Mouse (Mus musculus) hindbrain, embryonic 11.5 days (tissue): ENCODE data around the gene Lhfp. TPM values are rescaled to one million over a fixed set of nuclear protein-coding genes. Genes with fewer than 3 reads are reported as not detected.

Source experiments
- ATAC-seq: fragments of 200-750 bp; cut with Nextera tagmentation; 2 replicates; pipeline ENCODE4 v1.8.0; 2017; ENCODE audit warnings: mild to moderate bottlenecking, moderate TSS enrichment, moderate library complexity; ENCODE audit not compliant: low FRiP score
- DNase-seq: peaks from one replicate; pipeline ENCODE4 v3.0.0-alpha.2; 2015; ENCODE audit warnings: low spot score
- H3K27ac ChIP-seq: fragments of 300-500 bp; sonication (generic); 2 replicates; pipeline ENCODE4 v1.5.1; 2014; ENCODE audit warnings: mild to moderate bottlenecking, low read depth, low read length
- H3K27me3 ChIP-seq: fragments of 300-500 bp; sonication (generic); 2 replicates; pipeline ENCODE4 v1.6.1; 2014; ENCODE audit warnings: mild to moderate bottlenecking, low read length, moderate library complexity, mixed read lengths; ENCODE audit not compliant: control insufficient read depth, insufficient read depth
- H3K36me3 ChIP-seq: fragments of 300-500 bp; sonication (generic); 2 replicates; pipeline ENCODE4 v1.6.1; 2014; ENCODE audit warnings: mild to moderate bottlenecking, low read length, moderate library complexity, mixed read lengths; ENCODE audit not compliant: control insufficient read depth, insufficient read depth
- H3K4me1 ChIP-seq: fragments of 300-500 bp; sonication (generic); replicated peaks from 2 replicates; pipeline ENCODE4 v1.6.1; 2014; ENCODE audit warnings: low read length, mixed read lengths; ENCODE audit not compliant: control insufficient read depth, insufficient read depth
- H3K4me2 ChIP-seq: fragments of 300-500 bp; sonication (generic); replicated peaks from 2 replicates; pipeline ENCODE4 v1.6.1; 2014; ENCODE audit warnings: mild to moderate bottlenecking, low read depth, low read length
- H3K4me3 ChIP-seq: fragments of 300-500 bp; sonication (generic); 2 replicates; pipeline ENCODE4 v1.5.1; 2014; ENCODE audit warnings: low read depth, low read length
- H3K9ac ChIP-seq: fragments of 300-500 bp; sonication (generic); 2 replicates; pipeline ENCODE4 v1.6.1; 2014; ENCODE audit warnings: low read depth, low read length
- H3K9me3 ChIP-seq: fragments of 300-500 bp; sonication (generic); 2 replicates; pipeline ENCODE4 v1.6.1; 2016; ENCODE audit warnings: low read length; ENCODE audit not compliant: control insufficient read depth
- WGBS: fragments of 180-500 bp; shearing (Covaris S2); extraction: QIAGEN DNeasy Blood & Tissue Kit; methylation state at CpG from one replicate; pipeline ENCODE4 v1.1.7; 2014; 5-methylcytosine and 5-hydroxymethylcytosine counted together
- polyA plus RNA-seq: library from polyadenylated mRNA; unstranded; fragments of >200 nt; fragmentation: Nextera tagmentation; extraction: Ambion mirVana; gene quantifications from 2 replicates; pipeline ENCODE4 v1.2.1, GENCODE M21; 2014

Lhfp gene
- polyA plus RNA-seq, 1 experiment from 2014 or later: 45.2 TPM

DNA sequence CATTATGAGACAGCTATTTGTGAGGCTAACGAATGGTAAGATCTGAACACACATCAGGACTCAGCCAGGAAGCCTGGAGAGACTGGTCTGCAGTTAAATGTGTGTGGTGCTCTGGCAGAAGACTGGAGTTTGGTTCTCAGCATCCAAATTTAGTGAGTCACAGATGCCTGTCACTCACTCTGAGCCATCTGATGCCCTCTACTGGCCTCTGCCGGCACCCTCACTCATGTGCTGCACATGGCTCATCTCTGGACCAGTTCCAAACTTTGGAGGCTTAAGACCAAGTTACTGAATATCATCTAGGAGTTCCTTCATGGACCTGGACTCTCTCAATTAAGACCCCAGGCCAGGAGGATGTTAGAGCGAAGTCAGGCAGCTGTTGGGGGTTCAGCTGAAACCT is 198.8 kb downstream of the Lhfp start:
- Histone ChIP-seq H3K4me3 (no peak overlapping the region), H3K36me3 (no peaks in the 10 kb centered on the region), H3K4me2 (no peak overlapping the region), H3K27me3 (no peaks in the 10 kb centered on the region), H3K4me1 (no peaks in the 10 kb centered on the region), H3K27ac (no peak overlapping the region), H3K9me3 (no peaks in the 10 kb centered on the region), H3K9ac (no peak overlapping the region)
- ATAC-seq (no peak), DNase-seq (no peak)
- 96% methylated on average over 3 of the region's 3 CpGs for WGBS

DNA sequence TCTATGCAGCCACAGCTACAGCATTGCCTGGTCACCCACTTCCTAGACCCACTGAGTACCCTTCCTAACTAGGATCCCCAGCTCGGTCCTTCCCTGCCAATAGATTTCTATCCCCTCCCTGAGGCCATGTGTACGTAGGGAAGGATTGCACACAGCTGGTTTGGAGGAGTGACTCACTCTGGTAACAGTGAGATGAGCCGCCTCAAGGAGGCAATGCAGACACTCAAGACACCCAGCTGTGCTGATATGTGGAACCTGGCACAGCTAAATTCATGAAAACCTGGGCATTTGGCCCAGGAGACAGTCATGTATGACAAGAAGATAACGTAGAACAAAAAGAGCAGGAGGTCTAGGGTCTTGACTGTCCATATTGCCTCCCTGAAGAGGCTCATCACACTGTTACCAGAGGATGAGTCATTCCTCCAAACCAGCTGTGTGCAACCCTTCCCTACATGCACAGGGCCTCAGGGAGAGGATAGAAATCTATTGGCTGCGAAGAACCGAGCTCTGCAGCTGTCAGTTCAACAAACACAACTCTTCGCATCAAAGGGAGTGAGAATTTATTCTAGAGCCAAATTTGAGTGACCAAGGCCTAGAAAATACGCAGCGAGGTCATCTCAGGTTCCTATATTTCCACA is 204.4 kb downstream of the Lhfp start:
- no peaks in the 10 kb centered on the region for H3K27me3 ChIP-seq
- H3K4me3 ChIP-seq: no peak overlapping the region
- no peak overlapping the region for H3K27ac ChIP-seq
- no peak for DNase-seq
- H3K4me2 ChIP-seq: no peak overlapping the region
- 90% methylated on average over 9 of the region's 9 CpGs for WGBS
- H3K9me3 ChIP-seq: no peaks in the 10 kb centered on the region
- H3K36me3 ChIP-seq: no peaks in the 10 kb centered on the region
- no peak overlapping the region for H3K9ac ChIP-seq
- H3K4me1 ChIP-seq: no peaks in the 10 kb centered on the region
- no peak for ATAC-seq

DNA sequence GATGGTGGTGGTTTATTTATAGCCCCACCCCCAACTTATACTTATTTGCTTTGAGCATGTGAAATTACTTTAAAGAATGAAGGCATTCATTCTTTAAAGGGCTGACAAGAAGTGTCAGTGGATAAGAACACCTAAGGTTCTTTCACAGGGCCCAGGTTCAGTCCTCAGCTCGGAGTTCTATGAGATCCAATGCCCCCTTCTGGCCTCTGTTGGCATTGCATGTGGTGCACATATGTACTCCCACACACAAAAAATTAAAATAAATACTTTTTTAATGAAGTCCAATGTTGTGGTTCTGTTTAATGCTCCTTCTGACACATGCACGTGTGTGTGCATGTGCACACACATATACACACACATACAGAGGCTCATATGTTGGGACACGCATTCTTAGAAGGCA is 205.8 kb downstream of the Lhfp start:
- H3K4me2 ChIP-seq: no peak overlapping the region
- ATAC-seq (0 out of 2 replicates have a peak, but pooled peaks have one; percentile 47), DNase-seq (peak; percentile 61)
- no peak overlapping the region for H3K27ac ChIP-seq
- no peaks in the 10 kb centered on the region for H3K36me3 ChIP-seq
- 79% methylated on average over 3 of the region's 3 CpGs for WGBS
- H3K4me3 ChIP-seq: no peak overlapping the region
- H3K9ac ChIP-seq: no peak overlapping the region
- no peaks in the 10 kb centered on the region for H3K9me3 ChIP-seq
- no peaks in the 10 kb centered on the region for H3K27me3 ChIP-seq
- no peaks in the 10 kb centered on the region for H3K4me1 ChIP-seq

DNA sequence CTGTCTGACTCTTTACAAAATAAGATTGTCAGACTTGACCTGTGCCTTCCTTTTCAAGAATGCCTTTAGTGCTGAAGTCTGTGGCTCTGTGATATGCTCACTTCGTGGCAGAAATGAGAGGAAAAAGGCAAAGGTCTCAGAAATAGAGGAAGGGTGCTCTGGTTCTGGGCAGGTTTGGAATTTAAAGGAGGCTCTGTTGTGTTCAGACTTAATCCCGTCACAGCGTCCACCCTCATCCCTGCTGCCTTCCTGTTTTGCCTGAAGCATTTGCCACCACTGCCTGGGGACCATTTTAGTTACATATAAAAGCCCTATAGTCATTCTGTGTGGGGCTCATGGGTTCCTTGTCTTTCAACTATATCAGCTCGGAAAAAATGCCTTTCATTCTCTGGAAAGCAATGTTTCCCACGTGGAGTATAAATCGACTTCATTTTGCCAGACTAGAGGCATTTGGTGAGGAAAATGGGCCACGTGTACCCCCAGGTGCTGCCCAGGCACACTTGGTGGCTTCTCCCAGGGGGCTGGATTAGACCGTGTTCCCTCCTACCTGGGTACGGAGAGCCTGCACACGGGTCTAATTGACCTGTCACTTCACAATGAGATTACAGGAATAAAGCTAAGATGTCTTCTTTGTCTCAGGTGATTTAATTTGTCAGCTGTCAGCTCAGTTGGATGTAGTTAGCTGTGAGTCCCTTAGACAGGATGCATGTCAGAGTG is 207.0 kb downstream of the Lhfp start:
- no peaks in the 10 kb centered on the region for H3K9me3 ChIP-seq
- no peak for DNase-seq
- WGBS: 47% methylated on average over 10 of the region's 10 CpGs
- no peaks in the 10 kb centered on the region for H3K36me3 ChIP-seq
- no peak overlapping the region for H3K9ac ChIP-seq
- H3K27me3 ChIP-seq: no peaks in the 10 kb centered on the region
- no peak overlapping the region for H3K4me2 ChIP-seq
- no peak overlapping the region for H3K27ac ChIP-seq
- no peaks in the 10 kb centered on the region for H3K4me1 ChIP-seq
- no peak for ATAC-seq
- no peak overlapping the region for H3K4me3 ChIP-seq

DNA sequence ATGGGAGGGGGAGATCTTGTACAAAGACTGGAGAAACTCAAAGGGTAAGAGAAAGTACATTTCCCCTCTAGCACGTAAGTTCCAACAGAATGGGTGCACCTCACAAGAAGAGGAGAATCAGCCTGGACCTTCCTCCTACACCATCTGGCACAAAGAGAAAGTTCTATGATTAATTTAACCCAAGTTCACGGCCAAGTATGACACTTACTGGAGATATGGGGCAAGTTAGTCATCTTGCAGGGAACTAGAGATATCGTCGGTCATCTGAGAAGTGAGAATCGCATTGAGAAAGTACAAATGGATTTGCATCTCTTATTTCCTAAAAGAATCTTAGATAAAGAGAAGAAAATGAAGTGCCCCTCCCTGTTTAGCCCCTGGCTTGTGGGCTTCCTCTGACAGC is 211.2 kb downstream of the Lhfp start:
- no peak for ATAC-seq
- Histone ChIP-seq H3K4me1 (no peaks in the 10 kb centered on the region), H3K4me2 (no peak overlapping the region), H3K27ac (no peak overlapping the region), H3K9ac (no peak overlapping the region), H3K36me3 (no peaks in the 10 kb centered on the region), H3K9me3 (no peaks in the 10 kb centered on the region), H3K4me3 (no peak overlapping the region), H3K27me3 (no peaks in the 10 kb centered on the region)
- DNase-seq: no peak
- WGBS: 95% methylated on average over 5 of the region's 5 CpGs

DNA sequence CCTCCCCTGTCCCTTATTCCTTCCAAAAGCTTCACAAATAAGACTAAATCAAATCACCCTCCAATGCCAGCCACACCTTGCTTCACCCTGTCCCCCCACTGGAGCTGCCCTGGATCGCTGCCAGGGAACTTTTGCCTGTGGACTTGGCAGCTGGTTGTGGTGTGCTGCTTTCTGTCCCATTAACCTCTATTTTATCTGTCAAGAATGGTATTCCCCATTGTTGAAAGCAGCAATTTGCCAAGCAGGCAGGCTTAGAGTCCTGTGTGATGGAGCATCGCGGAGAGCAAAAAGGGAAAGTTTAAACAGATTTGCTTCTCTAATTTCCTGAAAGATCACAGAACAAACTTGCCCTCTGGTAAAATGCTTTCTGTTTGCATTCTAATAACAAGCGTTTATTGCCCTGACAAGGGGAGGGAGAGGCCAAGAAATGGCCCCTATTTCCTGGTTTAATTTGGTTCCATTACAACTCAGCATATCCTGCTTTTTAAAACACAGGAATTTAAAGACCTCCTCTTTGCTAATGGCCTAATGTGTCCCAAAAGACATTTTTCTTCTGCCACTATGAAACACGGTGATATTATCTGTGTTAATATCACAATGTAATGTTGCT is 212.0 kb downstream of the Lhfp start:
- Histone ChIP-seq H3K27me3 (no peaks in the 10 kb centered on the region), H3K4me1 (no peaks in the 10 kb centered on the region), H3K27ac (no peak overlapping the region), H3K9ac (no peak overlapping the region), H3K36me3 (no peaks in the 10 kb centered on the region), H3K4me2 (no peak overlapping the region), H3K4me3 (no peak overlapping the region), H3K9me3 (no peaks in the 10 kb centered on the region)
- 93% methylated on average over 5 of the region's 5 CpGs for WGBS
- DNase-seq (no peak), ATAC-seq (no peak)

DNA sequence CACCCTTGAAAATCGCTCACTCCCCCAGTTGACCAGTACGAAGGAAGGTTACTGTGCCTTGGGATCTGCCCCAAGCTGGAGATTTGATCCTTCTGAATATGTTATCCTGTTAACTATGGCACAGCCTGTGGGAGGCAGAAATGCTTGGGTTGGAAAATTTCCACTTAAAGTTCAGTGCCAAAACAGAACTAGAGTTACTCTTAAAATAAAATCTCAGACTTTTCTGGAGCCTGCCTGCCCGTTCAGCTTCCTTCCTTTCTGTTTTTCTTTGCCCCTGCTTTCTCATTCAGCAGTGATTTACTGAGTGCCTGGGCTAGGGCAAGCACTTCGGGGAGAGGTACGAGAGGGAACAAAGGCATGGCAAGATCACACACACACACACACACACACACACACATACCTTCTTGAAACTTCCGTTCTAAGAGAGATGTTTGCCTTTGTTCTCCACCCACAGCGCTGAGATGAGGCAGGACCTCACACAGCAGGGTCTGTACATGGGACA is 217.4 kb downstream of the Lhfp start:
- WGBS: 54% methylated on average over 7 of the region's 7 CpGs
- H3K4me3 ChIP-seq: no peak overlapping the region
- H3K36me3 ChIP-seq: no peaks in the 10 kb centered on the region
- no peaks in the 10 kb centered on the region for H3K27me3 ChIP-seq
- no peak for ATAC-seq
- no peak overlapping the region for H3K27ac ChIP-seq
- H3K9me3 ChIP-seq: no peaks in the 10 kb centered on the region
- no peak overlapping the region for H3K4me2 ChIP-seq
- DNase-seq: peak; percentile 11
- no peak overlapping the region for H3K9ac ChIP-seq
- H3K4me1 ChIP-seq: no peaks in the 10 kb centered on the region

DNA sequence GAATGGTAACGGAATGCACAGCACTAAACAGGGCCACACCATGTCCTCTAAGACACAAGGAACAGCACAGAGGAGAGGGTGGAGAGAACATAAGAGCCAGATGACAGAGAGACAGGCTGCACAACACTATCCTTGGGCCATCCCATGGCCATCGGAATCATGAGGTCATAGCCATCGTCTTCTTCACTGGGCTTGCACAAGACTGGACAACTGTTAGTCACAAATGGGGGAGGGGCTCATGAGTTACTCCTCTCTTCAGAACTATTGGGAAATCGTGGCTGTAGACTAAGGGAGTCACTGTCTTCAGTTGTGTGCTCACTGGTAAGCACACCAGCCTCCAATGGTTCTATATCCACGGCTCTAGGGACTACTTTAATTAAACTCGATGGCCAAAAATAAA is 224.8 kb downstream of the Lhfp start:
- ATAC-seq (no peak), DNase-seq (no peak)
- WGBS: 90% methylated on average over 6 of the region's 6 CpGs
- Histone ChIP-seq H3K36me3 (no peaks in the 10 kb centered on the region), H3K27me3 (no peaks in the 10 kb centered on the region), H3K27ac (no peak overlapping the region), H3K4me2 (no peak overlapping the region), H3K9ac (no peak overlapping the region), H3K4me3 (no peak overlapping the region), H3K4me1 (no peaks in the 10 kb centered on the region), H3K9me3 (no peaks in the 10 kb centered on the region)

DNA sequence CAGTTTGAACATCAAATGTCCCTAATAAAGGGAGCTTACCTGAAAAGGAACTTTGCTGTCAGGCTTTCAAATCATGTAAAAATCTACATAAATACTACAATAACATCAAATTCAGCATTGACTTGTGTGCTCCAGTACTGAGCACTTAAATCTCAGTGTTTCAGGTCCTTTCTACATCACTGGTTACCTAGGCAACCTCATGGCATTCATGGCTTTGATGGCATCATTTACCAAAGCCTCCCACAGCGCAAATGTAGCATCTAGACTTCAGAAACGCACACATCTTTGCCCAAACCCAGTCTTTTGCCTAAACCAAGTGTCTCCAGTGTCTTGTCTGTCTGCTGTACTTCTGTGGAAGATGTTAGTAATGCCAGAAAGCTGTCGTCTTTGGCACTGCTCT is 225.7 kb downstream of the Lhfp start:
- DNase-seq (no peak), ATAC-seq (no peak)
- Histone ChIP-seq H3K9me3 (no peaks in the 10 kb centered on the region), H3K4me1 (no peaks in the 10 kb centered on the region), H3K27ac (no peak overlapping the region), H3K9ac (no peak overlapping the region), H3K36me3 (no peaks in the 10 kb centered on the region), H3K4me3 (no peak overlapping the region), H3K27me3 (no peaks in the 10 kb centered on the region), H3K4me2 (no peak overlapping the region)
- 71% methylated on average over 3 of the region's 3 CpGs for WGBS
